8 mouse cellular contexts compared by ENCODE assay signal in genomic region chr15:84298804-84299370, GRCm38 (mm10). TPM values are rescaled to one million over a fixed set of nuclear protein-coding genes. Genes with fewer than 3 reads are reported as not detected.
A peak's percentile ranks its signal among the peaks of the same experiment; 100 is the strongest.
DNase-seq lines count a peak whose midpoint lies in the region; ATAC-seq and TF ChIP-seq lines count a peak whose summit lies in the region.

No protein-coding gene starts in this region.

- H3K27ac ChIP-seq in intestine, embryonic 14.5 days (ENCODE audit: low read depth): no peak overlapping the region
- no peak overlapping the region for H3K27ac ChIP-seq in intestine, postnatal 0 days (ENCODE audit: low read depth, low read length)
- H3K27ac ChIP-seq in hindbrain, embryonic 10.5 days: peak overlapping the region; percentile 90
- no peak overlapping the region for H3K27ac ChIP-seq in stomach, embryonic 14.5 days (ENCODE audit: low read length)

- H3K9ac ChIP-seq in intestine, embryonic 14.5 days (ENCODE audit: low read length): no peak overlapping the region
- H3K9ac ChIP-seq in intestine, postnatal 0 days (ENCODE audit: low read depth, low read length): no peak overlapping the region
- no peak overlapping the region for H3K9ac ChIP-seq in stomach, embryonic 14.5 days (replicated peaks; ENCODE audit: low read depth, low read length)

- 36% methylated on average over 13 of the region's 13 CpGs for WGBS in intestine, embryonic 14.5 days
- WGBS in intestine, postnatal 0 days: 48% methylated on average over 13 of the region's 13 CpGs
- 17% methylated on average over 13 of the region's 13 CpGs for WGBS in hindbrain, embryonic 10.5 days
- 28% methylated on average over 13 of the region's 13 CpGs for WGBS in stomach, embryonic 14.5 days

- H3K4me3 ChIP-seq in intestine, embryonic 14.5 days (ENCODE audit: low read depth, low read length): no peak overlapping the region
- H3K4me3 ChIP-seq in intestine, postnatal 0 days (ENCODE audit: low read depth, low read length): no peak overlapping the region
- peak overlapping the region; percentile 26; the same call in 1 of the 2 replicates for H3K4me3 ChIP-seq in hindbrain, embryonic 10.5 days
- H3K4me3 ChIP-seq in stomach, embryonic 14.5 days (ENCODE audit: low read depth, low read length): no peak overlapping the region

- no peaks in the 10 kb centered on the region for H3K36me3 ChIP-seq in intestine, embryonic 14.5 days (ENCODE audit: control insufficient read depth, insufficient read depth, low read length)
- no peaks in the 10 kb centered on the region for H3K36me3 ChIP-seq in intestine, postnatal 0 days (ENCODE audit: control insufficient read depth, insufficient read depth)
- H3K36me3 ChIP-seq in hindbrain, embryonic 10.5 days: 0 out of 2 replicates have a peak, but pooled peaks cover 10% of the 10 kb centered on the region
- H3K36me3 ChIP-seq in stomach, embryonic 14.5 days (ENCODE audit: control insufficient read depth, insufficient read depth, low read length): no peaks in the 10 kb centered on the region

- ATAC-seq in intestine, embryonic 14.5 days (replicated peaks; ENCODE audit: low FRiP score, low TSS enrichment, low read depth): peak; percentile 2; the same call in 1 of the 2 replicates
- ATAC-seq in intestine, postnatal 0 days: no peak
- peak; percentile 93 for ATAC-seq in megakaryocyte, adult 5-6 weeks (ENCODE audit: poor library complexity, severe bottlenecking)
- ATAC-seq in stomach, embryonic 14.5 days (ENCODE audit: insufficient number of reproducible peaks, insufficient read depth, low FRiP score, low read depth): 0 out of 2 replicates have a peak, but pooled peaks have one; percentile 16

- DNase-seq in intestine, embryonic 14.5 days (ENCODE audit: low spot score): no peak
- DNase-seq in brain, adult 2 months (ENCODE audit: low read depth, low spot score): peak; percentile 88
- peak; percentile 81 for DNase-seq in hindbrain, embryonic 10.5 days (ENCODE audit: low spot score)
- DNase-seq in cerebellum, adult 11-12 months: no peak
- DNase-seq in heart, adult 11 months: no peak

- TF ChIP-seq CTCF in intestine, postnatal 0 days (IDR thresholded peaks at IDR 0.05; ENCODE audit: low read depth): no peak

- no peaks in the 10 kb centered on the region for H3K27me3 ChIP-seq in intestine, embryonic 14.5 days (replicated peaks; ENCODE audit: control insufficient read depth, insufficient read depth, low read length)
- no peaks in the 10 kb centered on the region for H3K27me3 ChIP-seq in intestine, postnatal 0 days (replicated peaks; ENCODE audit: control insufficient read depth, insufficient read depth, low read length)
- peaks cover 31% of the 10 kb centered on the region for H3K27me3 ChIP-seq in hindbrain, embryonic 10.5 days (ENCODE audit: insufficient read depth, poor library complexity, severe bottlenecking)
- no peaks in the 10 kb centered on the region for H3K27me3 ChIP-seq in stomach, embryonic 14.5 days (ENCODE audit: control insufficient read depth, insufficient read depth, low read length)

- no peak overlapping the region for H3K4me2 ChIP-seq in intestine, embryonic 14.5 days (ENCODE audit: low read length)
- no peak overlapping the region for H3K4me2 ChIP-seq in intestine, postnatal 0 days (replicated peaks; ENCODE audit: low read depth)
- no peak overlapping the region for H3K4me2 ChIP-seq in stomach, embryonic 14.5 days (replicated peaks; ENCODE audit: low read depth, low read length)

- peaks cover 31% of the 10 kb centered on the region for H3K4me1 ChIP-seq in intestine, embryonic 14.5 days (replicated peaks; ENCODE audit: control insufficient read depth, insufficient read depth, low read length)
- no peaks in the 10 kb centered on the region for H3K4me1 ChIP-seq in intestine, postnatal 0 days (replicated peaks; ENCODE audit: control insufficient read depth, insufficient read depth, low read length)
- H3K4me1 ChIP-seq in hindbrain, embryonic 10.5 days (replicated peaks): peaks cover 92% of the 10 kb centered on the region
- peaks cover 39% of the 10 kb centered on the region for H3K4me1 ChIP-seq in stomach, embryonic 14.5 days (ENCODE audit: control insufficient read depth, insufficient read depth, low read length)

- H3K9me3 ChIP-seq in intestine, embryonic 14.5 days (ENCODE audit: control insufficient read depth, low read length): no peaks in the 10 kb centered on the region
- H3K9me3 ChIP-seq in intestine, postnatal 0 days (ENCODE audit: control insufficient read depth): no peaks in the 10 kb centered on the region
- H3K9me3 ChIP-seq in hindbrain, embryonic 10.5 days: no peaks in the 10 kb centered on the region
- H3K9me3 ChIP-seq in stomach, embryonic 14.5 days (ENCODE audit: control insufficient read depth, low read depth, low read length): no peaks in the 10 kb centered on the region

RNA-seq across cellular contexts. Expression of gene Parvg, which starts 24.9 kb away (rescaled TPM):
- 1.9 and 2.0 TPM in 2 replicates for polyA plus RNA-seq in intestine, embryonic 14.5 days (2014; fragmentation: Nextera tagmentation; extraction: Ambion mirVana)
- 1.1 and 1.2 TPM in 2 replicates for polyA plus RNA-seq in intestine, postnatal 0 days (2015; fragmentation: Nextera tagmentation; extraction: Ambion mirVana)
- 1.1 TPM in 2 replicates for polyA plus RNA-seq in hindbrain, embryonic 10.5 days (2016; fragmentation: Nextera tagmentation; extraction: Ambion mirVana)
- 54.9 and 59.6 TPM in 2 replicates for total RNA-seq in megakaryocyte, adult 5-6 weeks (2015)
- 147 and 225 TPM in 2 replicates for total RNA-seq in megakaryocyte, adult 5-6 weeks (2017)
- polyA plus RNA-seq in stomach, embryonic 14.5 days (2014; fragmentation: Nextera tagmentation; extraction: Ambion mirVana): 2.0 and 2.4 TPM in 2 replicates

Comparison
In these comparisons a context has a peak if more than half of its experiments do, and no peak if none do; other contexts are left out.
1. DNase-seq: peak in brain, adult 2 months (single experiment) and hindbrain, embryonic 10.5 days (single experiment); none in intestine, embryonic 14.5 days (single experiment), cerebellum, adult 11-12 months (single experiment) and heart, adult 11 months (single experiment).